Mouse (Mus musculus): ENCODE data around the gene Scly.

Scly gene

GRCm38 (mm10) chr1:91299707-91300426 lies 1.7 kb downstream of the Scly start:
- DNase-seq (ENCODE audit: low spot score) = peak; percentile 16

GRCm38 (mm10) chr1:91301206-91301920 lies 3.2 kb downstream of the Scly start:
- DNase-seq (ENCODE audit: low spot score) = no peak

- peak; percentile 15 for DNase-seq (ENCODE audit: low spot score)
These were observed 3.9 kb downstream of the Scly start for GRCm38 (mm10) chr1:91302021-91302420.

- no peak for DNase-seq (ENCODE audit: low spot score)
These were observed 6.5 kb downstream of the Scly start for GRCm38 (mm10) chr1:91304621-91305020.

GRCm38 (mm10) chr1:91309366-91310085 lies 11.4 kb downstream of the Scly start:
- DNase-seq (ENCODE audit: low spot score) = no peak

GRCm38 (mm10) chr1:91312273-91312672 lies 14.1 kb downstream of the Scly start:
- no peak for DNase-seq (ENCODE audit: low spot score)

GRCm38 (mm10) chr1:91313251-91313650 lies 15.1 kb downstream of the Scly start:
- no peak for DNase-seq (ENCODE audit: low spot score)

GRCm38 (mm10) chr1:91317656-91318055 lies 19.5 kb downstream of the Scly start:
- no peak for DNase-seq (ENCODE audit: low spot score)

- no peak for DNase-seq (ENCODE audit: low spot score)
These were observed 23.8 kb downstream of the Scly start, which contains the start of gene Espnl for GRCm38 (mm10) chr1:91321760-91322438. Gene Espnl (plus strand): TSS chr1:91322075.

- no peak for DNase-seq (ENCODE audit: low spot score)
These were observed 26.5 kb downstream of the Scly start for GRCm38 (mm10) chr1:91324646-91325045.

GRCm38 (mm10) chr1:91325488-91326042 lies 27.4 kb downstream of the Scly start:
- DNase-seq (ENCODE audit: low spot score) = no peak

GRCm38 (mm10) chr1:91332102-91332501 lies 34.0 kb downstream of the Scly start:
- DNase-seq (ENCODE audit: low spot score) = no peak

- no peak for DNase-seq (ENCODE audit: low spot score)
These were observed 35.4 kb downstream of the Scly start for GRCm38 (mm10) chr1:91333582-91333981.

GRCm38 (mm10) chr1:91337355-91337754 lies 39.2 kb downstream of the Scly start:
- no peak for DNase-seq (ENCODE audit: low spot score)

- no peak for DNase-seq (ENCODE audit: low spot score)
These were observed 45.9 kb downstream of the Scly start for GRCm38 (mm10) chr1:91344001-91344400.

GRCm38 (mm10) chr1:91344921-91345685 lies 47.0 kb downstream of the Scly start:
- DNase-seq (ENCODE audit: low spot score) = no peak

- peak; percentile 64 for DNase-seq (ENCODE audit: low spot score)
These were observed 48.8 kb downstream of the Scly start for GRCm38 (mm10) chr1:91346892-91347291.

GRCm38 (mm10) chr1:91350841-91351240 lies 52.7 kb downstream of the Scly start, which contains the start of gene Klhl30:
Gene Klhl30 (plus strand): TSS chr1:91351016.
- DNase-seq (ENCODE audit: low spot score) = no peak

GRCm38 (mm10) chr1:91351249-91351648 lies 53.1 kb downstream of the Scly start:
- DNase-seq (ENCODE audit: low spot score) = no peak

GRCm38 (mm10) chr1:91352277-91352676 lies 54.1 kb downstream of the Scly start:
- no peak for DNase-seq (ENCODE audit: low spot score)

GRCm38 (mm10) chr1:91356105-91356504 lies 58.0 kb downstream of the Scly start:
- DNase-seq (ENCODE audit: low spot score) = no peak
